Mouse (Mus musculus): ENCODE data around the gene Dnmt3c. TPM values are rescaled to one million over a fixed set of nuclear protein-coding genes. Genes with fewer than 3 reads are reported as not detected.
"Not testable (repeated sequence)": the region's sequence is repeated elsewhere in the genome, so short reads cannot be mapped to it uniquely, and the experiment has no call there.

Dnmt3c gene
- polyA plus RNA-seq, 1 experiment from 2014 or later = not detected

GRCm38 (mm10) chr2:153676944-153677343, 19.5 kb upstream of the Dnmt3c start:
- peaks cover 27% of the 10 kb centered on the region for H3K36me3 ChIP-seq
- H3K4me2 ChIP-seq (replicated peaks) = no peak overlapping the region
- H3K27me3 ChIP-seq = no peaks in the 10 kb centered on the region
- H3K9me3 ChIP-seq = no peaks in the 10 kb centered on the region
- no peak overlapping the region for H3K9ac ChIP-seq (replicated peaks)
- no peak overlapping the region for H3K27ac ChIP-seq (replicated peaks)
- no peaks in the 10 kb centered on the region for H3K4me1 ChIP-seq
- no peak for ATAC-seq (ENCODE audit: low FRiP score, low read depth)
- H3K4me3 ChIP-seq = no peak overlapping the region
- WGBS = 97% methylated on average over 6 of the region's 6 CpGs

GRCm38 (mm10) chr2:153677550-153677949, 18.9 kb upstream of the Dnmt3c start:
- 91% methylated on average over 7 of the region's 7 CpGs for WGBS
- Histone ChIP-seq H3K4me3 (no peak overlapping the region), H3K4me1 (no peaks in the 10 kb centered on the region), H3K9me3 (no peaks in the 10 kb centered on the region), H3K27me3 (no peaks in the 10 kb centered on the region), H3K9ac (replicated peaks) (no peak overlapping the region), H3K36me3 (peaks cover 27% of the 10 kb centered on the region), H3K27ac (replicated peaks) (no peak overlapping the region), H3K4me2 (replicated peaks) (no peak overlapping the region)
- ATAC-seq (ENCODE audit: low FRiP score, low read depth) = no peak

- Histone ChIP-seq H3K27ac (replicated peaks) (no peak overlapping the region), H3K9ac (replicated peaks) (no peak overlapping the region), H3K4me3 (no peak overlapping the region), H3K4me2 (replicated peaks) (no peak overlapping the region), H3K4me1 (no peaks in the 10 kb centered on the region), H3K9me3 (no peaks in the 10 kb centered on the region), H3K27me3 (no peaks in the 10 kb centered on the region), H3K36me3 (peaks cover 22% of the 10 kb centered on the region)
- WGBS = 91% methylated on average over 1 of the region's 1 CpGs
- no peak for ATAC-seq (ENCODE audit: low FRiP score, low read depth)
These were observed 16.5 kb upstream of the Dnmt3c start for GRCm38 (mm10) chr2:153679959-153680358.

- not testable (repeated sequence) for H3K36me3 ChIP-seq; H3K27me3 ChIP-seq; H3K4me1 ChIP-seq; H3K9me3 ChIP-seq; H3K9ac ChIP-seq (replicated peaks); H3K27ac ChIP-seq (replicated peaks); H3K4me2 ChIP-seq (replicated peaks); ATAC-seq (ENCODE audit: low FRiP score, low read depth); H3K4me3 ChIP-seq
- 88% methylated on average over 7 of the region's 7 CpGs for WGBS
These were observed 3.0 kb upstream of the Dnmt3c start for GRCm38 (mm10) chr2:153693413-153693812.

- Histone ChIP-seq H3K36me3 (no peaks in the 10 kb centered on the region), H3K4me1 (no peaks in the 10 kb centered on the region), H3K4me2 (replicated peaks) (no peak overlapping the region), H3K9ac (replicated peaks) (no peak overlapping the region), H3K27ac (replicated peaks) (no peak overlapping the region), H3K27me3 (no peaks in the 10 kb centered on the region), H3K4me3 (no peak overlapping the region), H3K9me3 (no peaks in the 10 kb centered on the region)
- ATAC-seq (ENCODE audit: low FRiP score, low read depth) = no peak
- 64% methylated on average over 19 of the region's 19 CpGs for WGBS
These were observed 1.9 kb upstream of the Dnmt3c start for GRCm38 (mm10) chr2:153694462-153695085.

GRCm38 (mm10) chr2:153703389-153703788, 6.9 kb downstream of the Dnmt3c start:
- 41% methylated on average over 6 of the region's 6 CpGs for WGBS
- Histone ChIP-seq H3K9me3 (no peaks in the 10 kb centered on the region), H3K4me2 (replicated peaks) (no peak overlapping the region), H3K9ac (replicated peaks) (no peak overlapping the region), H3K36me3 (no peaks in the 10 kb centered on the region), H3K4me3 (no peak overlapping the region), H3K27ac (replicated peaks) (no peak overlapping the region), H3K4me1 (0 out of 2 replicates have a peak, but pooled peaks cover 6% of the 10 kb centered on the region), H3K27me3 (no peaks in the 10 kb centered on the region)
- ATAC-seq (ENCODE audit: low FRiP score, low read depth) = no peak

GRCm38 (mm10) chr2:153710701-153711330, 14.4 kb downstream of the Dnmt3c start:
- no peak for ATAC-seq (ENCODE audit: low FRiP score, low read depth)
- H3K4me3 ChIP-seq = no peak overlapping the region

GRCm38 (mm10) chr2:153712646-153713091, 16.2 kb downstream of the Dnmt3c start:
- ATAC-seq (ENCODE audit: low FRiP score, low read depth) = peak; percentile 69
- H3K4me2 ChIP-seq (replicated peaks) = no peak overlapping the region

More at GRCm38 (mm10) chr2:153710701-153711330, 14.4 kb downstream of the Dnmt3c start:
- WGBS = 51% methylated on average over 8 of the region's 8 CpGs
- H3K9ac ChIP-seq (replicated peaks) = no peak overlapping the region
- H3K36me3 ChIP-seq = no peaks in the 10 kb centered on the region
- no peaks in the 10 kb centered on the region for H3K27me3 ChIP-seq
- H3K27ac ChIP-seq (replicated peaks) = no peak overlapping the region
- H3K9me3 ChIP-seq = no peaks in the 10 kb centered on the region
- no peak overlapping the region for H3K4me2 ChIP-seq (replicated peaks)
- H3K4me1 ChIP-seq = peaks cover 12% of the 10 kb centered on the region

GRCm38 (mm10) chr2:153713227-153713626, 16.8 kb downstream of the Dnmt3c start:
- Histone ChIP-seq H3K4me2 (replicated peaks) (no peak overlapping the region), H3K27me3 (no peaks in the 10 kb centered on the region), H3K4me1 (peaks cover 12% of the 10 kb centered on the region), H3K4me3 (no peak overlapping the region), H3K36me3 (no peaks in the 10 kb centered on the region), H3K27ac (replicated peaks) (peak overlapping the region; percentile 47), H3K9ac (replicated peaks) (no peak overlapping the region), H3K9me3 (no peaks in the 10 kb centered on the region)
- peak; percentile 72 for ATAC-seq (ENCODE audit: low FRiP score, low read depth)
- 32% methylated on average over 4 of the region's 4 CpGs for WGBS

More at GRCm38 (mm10) chr2:153712646-153713091, 16.2 kb downstream of the Dnmt3c start:
- WGBS = 19% methylated on average over 3 of the region's 3 CpGs
- Histone ChIP-seq H3K27me3 (no peaks in the 10 kb centered on the region), H3K9ac (replicated peaks) (no peak overlapping the region), H3K36me3 (no peaks in the 10 kb centered on the region), H3K4me3 (no peak overlapping the region), H3K27ac (replicated peaks) (peak overlapping the region; percentile 47), H3K9me3 (no peaks in the 10 kb centered on the region), H3K4me1 (peaks cover 12% of the 10 kb centered on the region)

GRCm38 (mm10) chr2:153717861-153718260, 21.4 kb downstream of the Dnmt3c start:
- H3K36me3 ChIP-seq; H3K9ac ChIP-seq (replicated peaks); ATAC-seq (ENCODE audit: low FRiP score, low read depth); H3K4me2 ChIP-seq (replicated peaks); H3K4me1 ChIP-seq; H3K9me3 ChIP-seq; H3K4me3 ChIP-seq; H3K27me3 ChIP-seq; H3K27ac ChIP-seq (replicated peaks): not testable (repeated sequence)
- WGBS = 84% methylated on average over 3 of the region's 3 CpGs

- no peaks in the 10 kb centered on the region for H3K36me3 ChIP-seq
- no peaks in the 10 kb centered on the region for H3K4me1 ChIP-seq
- 85% methylated on average over 1 of the region's 1 CpGs for WGBS
- no peak overlapping the region for H3K4me3 ChIP-seq
- H3K4me2 ChIP-seq (replicated peaks) = no peak overlapping the region
- no peaks in the 10 kb centered on the region for H3K9me3 ChIP-seq
- no peak overlapping the region for H3K27ac ChIP-seq (replicated peaks)
- no peaks in the 10 kb centered on the region for H3K27me3 ChIP-seq
- H3K9ac ChIP-seq (replicated peaks) = no peak overlapping the region
- ATAC-seq (ENCODE audit: low FRiP score, low read depth) = no peak
These were observed 26.6 kb downstream of the Dnmt3c start for GRCm38 (mm10) chr2:153723098-153723497.

GRCm38 (mm10) chr2:153724424-153724823, 28.0 kb downstream of the Dnmt3c start:
- no peaks in the 10 kb centered on the region for H3K36me3 ChIP-seq
- ATAC-seq (ENCODE audit: low FRiP score, low read depth) = no peak
- H3K27me3 ChIP-seq = no peaks in the 10 kb centered on the region
- no peaks in the 10 kb centered on the region for H3K4me1 ChIP-seq
- H3K9me3 ChIP-seq = no peaks in the 10 kb centered on the region
- no peak overlapping the region for H3K27ac ChIP-seq (replicated peaks)
- 86% methylated on average over 2 of the region's 2 CpGs for WGBS
- no peak overlapping the region for H3K4me2 ChIP-seq (replicated peaks)
- H3K4me3 ChIP-seq = no peak overlapping the region
- no peak overlapping the region for H3K9ac ChIP-seq (replicated peaks)

Data from midbrain, embryonic 12.5 days (tissue).